Mouse (Mus musculus) embryonic fibroblast, embryonic 13.5 days (primary cell): ENCODE results near the gene Carns1. TPM values are rescaled to one million over a fixed set of nuclear protein-coding genes. Genes with fewer than 3 reads are reported as not detected.
A peak's percentile ranks its signal among the peaks of the same experiment; 100 is the strongest.
"Not testable (repeated sequence)": the region's sequence is repeated elsewhere in the genome, so short reads cannot be mapped to it uniquely, and the experiment has no call there.

Experiments used
- H3K27ac ChIP-seq: 2 replicates; pipeline ENCODE4 v1.5.1; 2012; ENCODE audit warnings: low read length, control low read depth, inconsistent platforms; ENCODE audit not compliant: insufficient read depth
- H3K4me1 ChIP-seq: 2 replicates; pipeline ENCODE4 v1.6.1; 2011; ENCODE audit warnings: low read length; ENCODE audit not compliant: control insufficient read depth, insufficient read depth
- H3K4me3 ChIP-seq: 2 replicates; pipeline ENCODE4 v1.5.1; 2011; ENCODE audit warnings: mild to moderate bottlenecking, control low read depth, low read length; ENCODE audit not compliant: insufficient read depth
- CTCF ChIP-seq: IDR thresholded peaks from 2 replicates; pipeline ENCODE4 v1.5.1; 2011; ENCODE audit warnings: mild to moderate bottlenecking, control low read depth, low read length, moderate library complexity, borderline replicate concordance; ENCODE audit not compliant: insufficient read depth
- POLR2A ChIP-seq: IDR thresholded peaks from 2 replicates; pipeline ENCODE4 v1.6.1; 2011; ENCODE audit warnings: low read depth, mild to moderate bottlenecking, control low read depth, low read length, moderate library complexity
- polyA plus RNA-seq: library from polyadenylated mRNA; stranded (reverse); fragments of >200 nt; gene quantifications from 2 replicates; pipeline ENCODE4 v1.2.4, GENCODE M21; 2011; ENCODE audit warnings: low read depth; ENCODE audit not compliant: missing spikeins, insufficient read length

Carns1 gene
- polyA plus RNA-seq, 1 experiment, result 4.4 TPM

GRCm38 (mm10) chr19:4122411-4123370, 52.6 kb downstream of the Carns1 start:
- Histone ChIP-seq H3K27ac (peak overlapping the region; percentile 16; the same call in 1 of the 2 replicates), H3K4me3 (no peak overlapping the region), H3K4me1 (no peaks in the 10 kb centered on the region)
- TF ChIP-seq POLR2A, result no peak
- no peak for TF ChIP-seq CTCF

GRCm38 (mm10) chr19:4121896-4122295, 53.4 kb downstream of the Carns1 start:
- not testable (repeated sequence) for H3K4me1 ChIP-seq, H3K4me3 ChIP-seq, H3K27ac ChIP-seq

GRCm38 (mm10) chr19:4121097-4121805, 54.0 kb downstream of the Carns1 start:
- Histone ChIP-seq H3K27ac (peak overlapping the region; percentile 57), H3K4me3 (peak overlapping the region; percentile 41), H3K4me1 (no peaks in the 10 kb centered on the region)
- TF ChIP-seq CTCF, result no peak
- TF ChIP-seq POLR2A, result peak; percentile 83

GRCm38 (mm10) chr19:4120496-4120895, 54.8 kb downstream of the Carns1 start:
- no peak overlapping the region for H3K4me3 ChIP-seq
- TF ChIP-seq POLR2A (no peak), CTCF (no peak)
- H3K4me1 ChIP-seq, result no peaks in the 10 kb centered on the region
- no peak overlapping the region for H3K27ac ChIP-seq

- no peaks in the 10 kb centered on the region for H3K4me1 ChIP-seq
- TF ChIP-seq CTCF (no peak), POLR2A (no peak)
- no peak overlapping the region for H3K27ac ChIP-seq
- no peak overlapping the region for H3K4me3 ChIP-seq
Measured at GRCm38 (mm10) chr19:4119716-4120487, 55.4 kb downstream of the Carns1 start.

GRCm38 (mm10) chr19:4118350-4118749, 56.9 kb downstream of the Carns1 start:
- H3K4me3 ChIP-seq, result no peak overlapping the region
- TF ChIP-seq POLR2A, result no peak
- no peak for TF ChIP-seq CTCF
- no peak overlapping the region for H3K27ac ChIP-seq
- H3K4me1 ChIP-seq, result no peaks in the 10 kb centered on the region

GRCm38 (mm10) chr19:4117006-4117405, 58.3 kb downstream of the Carns1 start:
- no peak overlapping the region for H3K4me3 ChIP-seq
- H3K27ac ChIP-seq, result no peak overlapping the region
- H3K4me1 ChIP-seq, result 0 out of 2 replicates have a peak, but pooled peaks cover 2% of the 10 kb centered on the region
- no peak for TF ChIP-seq CTCF

- H3K27ac ChIP-seq, result no peak overlapping the region
- TF ChIP-seq POLR2A (no peak), CTCF (no peak)
- H3K4me3 ChIP-seq, result no peak overlapping the region
- 0 out of 2 replicates have a peak, but pooled peaks cover 2% of the 10 kb centered on the region for H3K4me1 ChIP-seq
Measured at GRCm38 (mm10) chr19:4115816-4116215, 59.5 kb downstream of the Carns1 start.

- H3K4me3 ChIP-seq, result no peak overlapping the region
- TF ChIP-seq POLR2A (no peak), CTCF (no peak)
- 0 out of 2 replicates have a peak, but pooled peaks cover 2% of the 10 kb centered on the region for H3K4me1 ChIP-seq
- no peak overlapping the region for H3K27ac ChIP-seq
Measured at GRCm38 (mm10) chr19:4115144-4115543, 60.1 kb downstream of the Carns1 start.
